Mouse (Mus musculus) kidney, adult 2 months (tissue): ENCODE results near the gene Gdap2. TPM values are rescaled to one million over a fixed set of nuclear protein-coding genes. Genes with fewer than 3 reads are reported as not detected.

ENCODE experiments used
- DNase-seq: peaks from one replicate; pipeline ENCODE4 v3.0.0; 2021
- H3K27ac ChIP-seq: fragments of 200-500 bp; 2 replicates; pipeline ENCODE4 v1.5.1; 2012; ENCODE audit warnings: low read depth, low read length, control low read depth, inconsistent platforms; ENCODE audit not compliant: insufficient read depth
- H3K27me3 ChIP-seq: fragments of 200-500 bp; replicated peaks from 2 replicates; pipeline ENCODE4 v1.6.1; 2012; ENCODE audit warnings: mild to moderate bottlenecking, moderate library complexity, low read length, inconsistent platforms; ENCODE audit not compliant: control insufficient read depth, insufficient read depth
- H3K36me3 ChIP-seq: fragments of 200-500 bp; 2 replicates; pipeline ENCODE4 v1.6.1; 2012; ENCODE audit warnings: mild to moderate bottlenecking, moderate library complexity, low read length, inconsistent platforms; ENCODE audit not compliant: control insufficient read depth, insufficient read depth
- H3K4me1 ChIP-seq: fragments of 200-500 bp; 2 replicates; pipeline ENCODE4 v1.6.1; 2011; ENCODE audit warnings: low read length; ENCODE audit not compliant: control insufficient read depth, insufficient read depth
- H3K4me3 ChIP-seq: fragments of 200-500 bp; 2 replicates; pipeline ENCODE4 v1.5.1; 2011; ENCODE audit warnings: mild to moderate bottlenecking, low read depth, low read length, control low read depth; ENCODE audit not compliant: insufficient read depth
- CTCF ChIP-seq: fragments of 200-500 bp; conservative IDR thresholded peaks from 2 replicates; pipeline ENCODE4 v1.5.1; 2011; ENCODE audit warnings: low read depth, mild to moderate bottlenecking, control low read depth, low read length, moderate library complexity, mixed read lengths; ENCODE audit not compliant: insufficient read depth, insufficient read length
- POLR2A ChIP-seq: fragments of 200-500 bp; IDR thresholded peaks from one replicate; pipeline ENCODE4 v1.6.1; 2011; ENCODE audit warnings: low read depth, low read length, control low read depth
- WGBS: fragments of 180-500 bp; shearing (Covaris S2); methylation state at CpG from one replicate; pipeline ENCODE4 v1.1.7; 2018; 5-methylcytosine and 5-hydroxymethylcytosine counted together
- polyA plus RNA-seq: library from polyadenylated mRNA; depleted of rRNA; stranded (reverse); fragments of >200 nt; gene quantifications from 2 replicates; pipeline ENCODE4 v1.2.3, GENCODE M21; 2012; rRNA removed

Gene Gdap2
- 14.4 and 15.0 TPM in 2 replicates for polyA plus RNA-seq

- WGBS, result under 1% methylated on average over 55 of the region's 55 CpGs
Measured at GRCm38 (mm10) chr3:100162315-100163105, at the start of gene Gdap2, which contains the start of gene Wdr3. Gene Gdap2, plus strand, starts transcription at chr3:100162381. Gene Wdr3, minus strand, starts transcription at chr3:100162407.

DNA sequence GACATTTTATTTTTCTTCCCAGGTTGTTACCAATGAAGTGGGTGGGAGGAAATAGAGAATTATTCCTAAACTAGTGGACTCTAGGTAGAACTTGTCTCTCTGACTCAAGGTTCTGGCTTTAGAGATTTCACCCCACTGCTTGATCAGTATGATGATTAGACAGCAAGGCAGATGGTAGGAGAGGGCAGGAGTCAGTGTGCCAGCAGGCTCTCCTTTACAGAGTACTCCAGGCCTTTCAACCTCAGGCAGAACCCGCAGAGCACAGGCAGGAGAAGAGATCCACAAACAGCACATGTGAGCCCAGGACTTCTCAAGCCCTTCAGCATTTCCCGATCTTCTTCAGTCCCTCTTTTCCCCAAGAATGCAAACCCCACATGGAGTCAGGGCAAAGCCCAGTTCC, 43.5 kb upstream of the Gdap2 start:
- no peak overlapping the region for H3K27ac ChIP-seq
- WGBS, result 87% methylated on average over 2 of the region's 2 CpGs
- H3K36me3 ChIP-seq, result no peaks in the 10 kb centered on the region
- no peaks in the 10 kb centered on the region for H3K27me3 ChIP-seq
- no peak for DNase-seq
- TF ChIP-seq CTCF (no peak), POLR2A (no peak)
- H3K4me1 ChIP-seq, result no peaks in the 10 kb centered on the region
- H3K4me3 ChIP-seq, result no peak overlapping the region

More at GRCm38 (mm10) chr3:100162315-100163105, at the start of gene Gdap2, which contains the start of gene Wdr3:
- peak; percentile 96 for DNase-seq
- no peak for TF ChIP-seq CTCF
- TF ChIP-seq POLR2A, result peak; percentile 91
- H3K4me1 ChIP-seq, result no peaks in the 10 kb centered on the region; the same call in 1 of the 2 replicates
- no peaks in the 10 kb centered on the region for H3K27me3 ChIP-seq
- H3K4me3 ChIP-seq, result peak within 1 kb of the TSS; percentile 86
- peak within 1 kb of the TSS; percentile 75 for H3K27ac ChIP-seq
- H3K36me3 ChIP-seq, result peaks cover 6% of the 10 kb centered on the region

- no peak for DNase-seq
- TF ChIP-seq CTCF, result no peak
- no peak for TF ChIP-seq POLR2A
- Histone ChIP-seq H3K4me3 (no peak overlapping the region), H3K36me3 (no peaks in the 10 kb centered on the region), H3K4me1 (no peaks in the 10 kb centered on the region), H3K27me3 (no peaks in the 10 kb centered on the region), H3K27ac (no peak overlapping the region)
- 72% methylated on average over 2 of the region's 2 CpGs for WGBS
Measured at GRCm38 (mm10) chr3:100121961-100122360, 40.2 kb upstream of the Gdap2 start.

DNA sequence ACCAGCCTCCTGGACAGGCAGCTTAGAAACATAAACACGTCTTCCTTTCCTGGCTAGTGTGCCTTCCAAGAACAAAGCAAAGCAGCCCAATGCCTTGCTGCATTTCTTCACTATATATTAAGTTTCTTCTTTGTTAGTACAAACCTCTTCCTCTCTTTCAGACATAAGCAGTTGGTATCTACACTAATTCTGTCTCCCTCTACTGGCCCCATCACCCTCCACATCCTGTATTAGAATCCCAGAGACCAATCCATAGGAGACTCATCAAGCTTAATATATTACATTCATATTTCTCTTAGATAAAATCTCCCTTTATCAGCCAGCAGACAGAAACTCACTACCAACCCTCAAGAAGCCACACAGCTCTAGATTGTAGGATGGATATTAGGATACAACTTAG, 39.7 kb upstream of the Gdap2 start:
- Histone ChIP-seq H3K27me3 (no peaks in the 10 kb centered on the region), H3K27ac (no peak overlapping the region), H3K36me3 (no peaks in the 10 kb centered on the region), H3K4me1 (no peaks in the 10 kb centered on the region), H3K4me3 (no peak overlapping the region)
- no peak for DNase-seq
- WGBS, result 36% methylated on average over 1 of the region's 1 CpGs
- TF ChIP-seq CTCF (no peak), POLR2A (no peak)

- Histone ChIP-seq H3K36me3 (peaks cover 8% of the 10 kb centered on the region), H3K4me1 (no peaks in the 10 kb centered on the region; the same call in 1 of the 2 replicates), H3K27ac (no peak overlapping the region), H3K27me3 (no peaks in the 10 kb centered on the region), H3K4me3 (no peak overlapping the region)
- DNase-seq, result no peak
- no peak for TF ChIP-seq CTCF
- TF ChIP-seq POLR2A, result no peak
- WGBS, result 78% methylated on average over 15 of the region's 15 CpGs
Measured at GRCm38 (mm10) chr3:100160682-100161445, 1.3 kb upstream of the Gdap2 start.

DNA sequence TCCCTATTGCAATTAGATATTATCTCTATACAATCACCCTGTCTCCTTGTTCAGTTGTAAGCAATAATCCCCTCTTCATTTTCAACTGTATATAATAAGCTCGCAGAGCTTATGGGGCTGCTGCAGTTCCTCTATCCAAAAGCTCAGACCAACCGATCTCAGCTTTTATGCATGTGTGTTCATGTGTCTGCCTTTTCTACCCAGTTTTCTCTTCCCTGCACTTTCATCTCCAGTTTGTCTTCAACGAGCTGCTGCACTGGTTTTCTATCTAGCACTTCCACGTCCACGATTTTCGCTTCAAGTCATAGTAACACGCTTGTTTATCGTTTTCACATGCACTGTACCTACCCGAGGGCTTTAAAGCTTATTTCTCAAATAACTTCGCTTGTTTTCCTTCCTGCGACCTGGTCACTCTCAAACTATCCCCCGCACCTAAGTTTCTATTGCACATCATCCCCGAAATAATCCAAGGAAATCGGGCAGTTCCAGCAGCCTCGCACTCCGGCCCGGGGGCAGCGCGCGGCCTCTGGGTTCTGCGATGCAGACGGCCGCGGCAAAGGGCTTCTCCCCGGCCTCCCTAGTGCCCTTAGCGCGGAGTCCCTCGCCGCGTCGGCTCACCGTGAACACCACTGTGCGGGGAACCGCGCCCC, 391 bp upstream of the Gdap2 start:
- no peaks in the 10 kb centered on the region for H3K27me3 ChIP-seq
- H3K36me3 ChIP-seq, result peaks cover 6% of the 10 kb centered on the region
- under 1% methylated on average over 35 of the region's 35 CpGs for WGBS

More for the DNA sequence above, 391 bp upstream of the Gdap2 start:
- peak overlapping the region; percentile 86 for H3K4me3 ChIP-seq
- TF ChIP-seq CTCF (no peak), POLR2A (no peak)
- H3K4me1 ChIP-seq, result no peaks in the 10 kb centered on the region; the same call in 1 of the 2 replicates
- no peak overlapping the region for H3K27ac ChIP-seq
- DNase-seq, result no peak
